Mouse (Mus musculus): Measurements from ENCODE around the gene Diaph3.

GRCm38 (mm10) chr14:86704080-86704479, 437.0 kb downstream of the Diaph3 start:
- no peak for TF ChIP-seq CTCF (IDR thresholded peaks at IDR 0.05; ENCODE audit: insufficient read depth, low read length)
- TF ChIP-seq POLR2A (IDR thresholded peaks at IDR 0.05; ENCODE audit: borderline replicate concordance, extremely low read depth, low read depth, low read length) = no peak

Data from lung, adult 2 months (tissue).